Mouse (Mus musculus): ENCODE results near the gene Tcf23. TPM values are rescaled to one million over a fixed set of nuclear protein-coding genes. Genes with fewer than 3 reads are reported as not detected.
"Not testable (repeated sequence)": the region's sequence is repeated elsewhere in the genome, so short reads cannot be mapped to it uniquely, and the experiment has no call there.

Gene Tcf23
- total and polyA plus RNA-seq, 3 experiments: not detected

GRCm38 (mm10) chr5:31000122-31000521, 31.7 kb downstream of the Tcf23 start:
- H3K36me3 ChIP-seq (replicated peaks): no peaks in the 10 kb centered on the region
- no peak overlapping the region for H3K4me3 ChIP-seq (ENCODE audit: low read depth, low read length)
- peaks cover 3% of the 10 kb centered on the region; the same call in 1 of the 2 replicates for H3K4me1 ChIP-seq (ENCODE audit: insufficient read depth, low read depth, low read length)
- H3K9me3 ChIP-seq (replicated peaks): no peaks in the 10 kb centered on the region
- TF ChIP-seq GATA1 (IDR thresholded peaks at IDR 0.05; ENCODE audit: borderline replicate concordance, low read length) (no peak), CTCF (IDR thresholded peaks at IDR 0.05; ENCODE audit: low read depth, low read length) (no peak), GATA2 (IDR thresholded peaks at IDR 0.05; ENCODE audit: borderline replicate concordance, low read depth, low read length) (no peak), TAL1 (conservative IDR thresholded peaks at IDR 0.05; ENCODE audit: low read depth, low read length) (no peak), POLR2AphosphoS5 (IDR thresholded peaks at IDR 0.05; ENCODE audit: insufficient replicate concordance, low read depth, low read length) (no peak)
- DNase-seq (ENCODE audit: low spot score) (no peak), ATAC-seq (ENCODE audit: extremely low read depth, insufficient number of reproducible peaks, low FRiP score, poor library complexity, severe bottlenecking) (no peak)
- peaks cover 6% of the 10 kb centered on the region for H3K27me3 ChIP-seq (ENCODE audit: insufficient read depth, low read length)

GRCm38 (mm10) chr5:31000993-31001392, 32.5 kb downstream of the Tcf23 start:
- Histone ChIP-seq H3K36me3 (replicated peaks) (no peaks in the 10 kb centered on the region), H3K4me3 (ENCODE audit: low read depth, low read length) (no peak overlapping the region), H3K9me3 (replicated peaks) (no peaks in the 10 kb centered on the region), H3K27me3 (ENCODE audit: insufficient read depth, low read length) (peaks cover 6% of the 10 kb centered on the region), H3K4me1 (ENCODE audit: insufficient read depth, low read depth, low read length) (peaks cover 3% of the 10 kb centered on the region; the same call in 1 of the 2 replicates)
- ATAC-seq (ENCODE audit: extremely low read depth, insufficient number of reproducible peaks, low FRiP score, poor library complexity, severe bottlenecking) (no peak), DNase-seq (ENCODE audit: low spot score) (no peak)
- no peak for TF ChIP-seq GATA1 (IDR thresholded peaks at IDR 0.05; ENCODE audit: borderline replicate concordance, low read length)
- TF ChIP-seq TAL1 (conservative IDR thresholded peaks at IDR 0.05; ENCODE audit: low read depth, low read length): no peak
- no peak for TF ChIP-seq POLR2AphosphoS5 (IDR thresholded peaks at IDR 0.05; ENCODE audit: insufficient replicate concordance, low read depth, low read length)

- Histone ChIP-seq H3K9me3 (replicated peaks) (no peaks in the 10 kb centered on the region), H3K4me3 (ENCODE audit: low read depth, low read length) (no peak overlapping the region), H3K27me3 (ENCODE audit: insufficient read depth, low read length) (peaks cover 6% of the 10 kb centered on the region), H3K36me3 (replicated peaks) (no peaks in the 10 kb centered on the region), H3K4me1 (ENCODE audit: insufficient read depth, low read depth, low read length) (peaks cover 3% of the 10 kb centered on the region; the same call in 1 of the 2 replicates)
- TF ChIP-seq GATA1 (IDR thresholded peaks at IDR 0.05; ENCODE audit: borderline replicate concordance, low read length): no peak
- TF ChIP-seq TAL1 (conservative IDR thresholded peaks at IDR 0.05; ENCODE audit: low read depth, low read length): no peak
- no peak for TF ChIP-seq GATA2 (IDR thresholded peaks at IDR 0.05; ENCODE audit: borderline replicate concordance, low read depth, low read length)
- no peak for TF ChIP-seq CTCF (IDR thresholded peaks at IDR 0.05; ENCODE audit: low read depth, low read length)
- no peak for TF ChIP-seq POLR2AphosphoS5 (IDR thresholded peaks at IDR 0.05; ENCODE audit: insufficient replicate concordance, low read depth, low read length)
- DNase-seq (ENCODE audit: low spot score) (no peak), ATAC-seq (ENCODE audit: extremely low read depth, insufficient number of reproducible peaks, low FRiP score, poor library complexity, severe bottlenecking) (no peak)
These were observed 33.1 kb downstream of the Tcf23 start for GRCm38 (mm10) chr5:31001560-31001959.

- no peaks in the 10 kb centered on the region for H3K36me3 ChIP-seq (replicated peaks)
- TF ChIP-seq TAL1 (conservative IDR thresholded peaks at IDR 0.05; ENCODE audit: low read depth, low read length) (no peak), GATA2 (IDR thresholded peaks at IDR 0.05; ENCODE audit: borderline replicate concordance, low read depth, low read length) (no peak), CTCF (IDR thresholded peaks at IDR 0.05; ENCODE audit: low read depth, low read length) (peak; percentile 71), GATA1 (IDR thresholded peaks at IDR 0.05; ENCODE audit: borderline replicate concordance, low read length) (no peak), POLR2AphosphoS5 (IDR thresholded peaks at IDR 0.05; ENCODE audit: insufficient replicate concordance, low read depth, low read length) (no peak)
- peak; percentile 58 for DNase-seq (ENCODE audit: low spot score)
- peaks cover 4% of the 10 kb centered on the region for H3K27me3 ChIP-seq (ENCODE audit: insufficient read depth, low read length)
- H3K4me1 ChIP-seq (ENCODE audit: insufficient read depth, low read depth, low read length): 0 out of 2 replicates have a peak, but pooled peaks cover 3% of the 10 kb centered on the region
- no peak for ATAC-seq (ENCODE audit: extremely low read depth, insufficient number of reproducible peaks, low FRiP score, poor library complexity, severe bottlenecking)
- no peaks in the 10 kb centered on the region for H3K9me3 ChIP-seq (replicated peaks)
- H3K4me3 ChIP-seq (ENCODE audit: low read depth, low read length): no peak overlapping the region
These were observed 35.7 kb downstream of the Tcf23 start for GRCm38 (mm10) chr5:31004184-31004583.

GRCm38 (mm10) chr5:31012737-31013136, 44.3 kb downstream of the Tcf23 start:
- no peak overlapping the region for H3K4me3 ChIP-seq (ENCODE audit: low read depth, low read length)
- TF ChIP-seq POLR2AphosphoS5 (IDR thresholded peaks at IDR 0.05; ENCODE audit: insufficient replicate concordance, low read depth, low read length) (no peak), GATA1 (IDR thresholded peaks at IDR 0.05; ENCODE audit: borderline replicate concordance, low read length) (no peak), TAL1 (conservative IDR thresholded peaks at IDR 0.05; ENCODE audit: low read depth, low read length) (no peak), CTCF (IDR thresholded peaks at IDR 0.05; ENCODE audit: low read depth, low read length) (no peak), GATA2 (IDR thresholded peaks at IDR 0.05; ENCODE audit: borderline replicate concordance, low read depth, low read length) (no peak)
- no peaks in the 10 kb centered on the region for H3K36me3 ChIP-seq (replicated peaks)
- no peak for ATAC-seq (ENCODE audit: extremely low read depth, insufficient number of reproducible peaks, low FRiP score, poor library complexity, severe bottlenecking)
- no peaks in the 10 kb centered on the region for H3K4me1 ChIP-seq (ENCODE audit: insufficient read depth, low read depth, low read length)
- no peaks in the 10 kb centered on the region for H3K9me3 ChIP-seq (replicated peaks)
- no peak for DNase-seq (ENCODE audit: low spot score)
- 0 out of 2 replicates have a peak, but pooled peaks cover 3% of the 10 kb centered on the region for H3K27me3 ChIP-seq (ENCODE audit: insufficient read depth, low read length)

GRCm38 (mm10) chr5:31015913-31016312, 47.5 kb downstream of the Tcf23 start:
- no peak for ATAC-seq (ENCODE audit: extremely low read depth, insufficient number of reproducible peaks, low FRiP score, poor library complexity, severe bottlenecking)
- Histone ChIP-seq H3K9me3 (replicated peaks) (no peaks in the 10 kb centered on the region), H3K36me3 (replicated peaks) (no peaks in the 10 kb centered on the region), H3K4me3 (ENCODE audit: low read depth, low read length) (no peak overlapping the region), H3K4me1 (ENCODE audit: insufficient read depth, low read depth, low read length) (no peaks in the 10 kb centered on the region), H3K27me3 (ENCODE audit: insufficient read depth, low read length) (0 out of 2 replicates have a peak, but pooled peaks cover 12% of the 10 kb centered on the region)
- DNase-seq (ENCODE audit: low spot score): no peak
- TF ChIP-seq POLR2AphosphoS5 (IDR thresholded peaks at IDR 0.05; ENCODE audit: insufficient replicate concordance, low read depth, low read length) (no peak), CTCF (IDR thresholded peaks at IDR 0.05; ENCODE audit: low read depth, low read length) (no peak), GATA1 (IDR thresholded peaks at IDR 0.05; ENCODE audit: borderline replicate concordance, low read length) (no peak), TAL1 (conservative IDR thresholded peaks at IDR 0.05; ENCODE audit: low read depth, low read length) (no peak), GATA2 (IDR thresholded peaks at IDR 0.05; ENCODE audit: borderline replicate concordance, low read depth, low read length) (no peak)

- H3K9me3 ChIP-seq (replicated peaks); H3K36me3 ChIP-seq (replicated peaks); H3K4me1 ChIP-seq (ENCODE audit: insufficient read depth, low read depth, low read length); H3K4me3 ChIP-seq (ENCODE audit: low read depth, low read length); ATAC-seq (ENCODE audit: extremely low read depth, insufficient number of reproducible peaks, low FRiP score, poor library complexity, severe bottlenecking); DNase-seq (ENCODE audit: low spot score): not testable (repeated sequence)
- peaks cover 24% of the 10 kb centered on the region for H3K27me3 ChIP-seq (ENCODE audit: insufficient read depth, low read length)
These were observed 53.3 kb downstream of the Tcf23 start for GRCm38 (mm10) chr5:31021790-31022189.

All from G1E (cell line).